Mouse (Mus musculus): Measurements from ENCODE around the gene Xrcc4.

- no peak for TF ChIP-seq ZNF384 (IDR thresholded peaks at IDR 0.05; ENCODE audit: low read depth, low read length)
- TF ChIP-seq MAFK (IDR thresholded peaks at IDR 0.05; ENCODE audit: insufficient read depth, low read depth, low read length): no peak
- TF ChIP-seq ZC3H11A (IDR thresholded peaks at IDR 0.05; ENCODE audit: borderline replicate concordance, low read depth, low read length): no peak
- no peak for TF ChIP-seq HCFC1 (IDR thresholded peaks at IDR 0.05; ENCODE audit: borderline replicate concordance, insufficient read depth, low read length)
These were observed 312.3 kb downstream of the Xrcc4 start for GRCm38 (mm10) chr13:89777146-89777545.

Data from ES-E14 (cell line).